Mouse (Mus musculus): Measurements from ENCODE around the gene Tas2r108. TPM values are rescaled to one million over a fixed set of nuclear protein-coding genes. Genes with fewer than 3 reads are reported as not detected.

Gene Tas2r108
- polyA plus RNA-seq (2017; shearing (Covaris generic)) = not detected

GRCm38 (mm10) chr6:40493229-40493628, at the start of gene Tas2r108:
Gene Tas2r108, plus strand, starts transcription at chr6:40493529.

GRCm38 (mm10) chr6:40470916-40471719, 22.2 kb upstream of the Tas2r108 start, which contains the start of gene Ssbp1:
Gene Ssbp1, plus strand, starts transcription at chr6:40471352.

GRCm38 (mm10) chr6:40490933-40491332, 2.4 kb upstream of the Tas2r108 start, which contains the start of gene Tas2r137:
Gene Tas2r137, plus strand, starts transcription at chr6:40491233.

GRCm38 (mm10) chr6:40519408-40519807, 26.1 kb downstream of the Tas2r108 start, which contains the start of gene Prss37:
Gene Prss37, minus strand, starts transcription at chr6:40519508.

Other genes starting within 250 kb of the Tas2r108 start
- 35.0 TPM for gene Agk, start 168.4 kb upstream of the Tas2r108 start, polyA plus RNA-seq (2017; shearing (Covaris generic))
- 24.0 TPM for gene E330009J07Rik, start 57.4 kb upstream of the Tas2r108 start, polyA plus RNA-seq (2017; shearing (Covaris generic))
- 0.15 TPM for gene Wee2, start 54.4 kb upstream of the Tas2r108 start, polyA plus RNA-seq (2017; shearing (Covaris generic))
- gene Ssbp1, start 22.2 kb upstream of the Tas2r108 start, polyA plus RNA-seq (2017; shearing (Covaris generic)) = 48.6 TPM
- not detected for gene Tas2r137, start 2.3 kb upstream of the Tas2r108 start, polyA plus RNA-seq (2017; shearing (Covaris generic))
- not detected for gene Prss37, start 26.0 kb downstream of the Tas2r108 start, polyA plus RNA-seq (2017; shearing (Covaris generic))
- gene Olfr461, start 61.5 kb downstream of the Tas2r108 start, polyA plus RNA-seq (2017; shearing (Covaris generic)) = not detected
- gene Olfr460, start 76.0 kb downstream of the Tas2r108 start, polyA plus RNA-seq (2017; shearing (Covaris generic)) = 0.15 TPM
- not detected for gene Clec5a, start 92.3 kb downstream of the Tas2r108 start, polyA plus RNA-seq (2017; shearing (Covaris generic))
- not detected for gene Tas2r138, start 119.8 kb downstream of the Tas2r108 start, polyA plus RNA-seq (2017; shearing (Covaris generic))
- gene Mgam, start 135.3 kb downstream of the Tas2r108 start, polyA plus RNA-seq (2017; shearing (Covaris generic)) = not detected

Data from effector memory CD4-positive, alpha-beta T cell, adult 5 months (primary cell).